Mouse (Mus musculus) CH12.LX (cell line): ENCODE data around the gene A830031A19Rik.

Experiments used
- BHLHE40 ChIP-seq: IDR thresholded peaks from 2 replicates; pipeline ENCODE4 v1.6.1; 2011; ENCODE audit warnings: mild to moderate bottlenecking, low read depth, low read length, improper control_type of control experiment
- CTCF ChIP-seq, 2 experiments: IDR thresholded peaks in 1 of 2; conservative IDR thresholded peaks in 1 of 2; 2 replicates each; pipeline ENCODE4 v1.5.1; 2011 to 2012; ENCODE audit warnings: low read depth in 2 of 2, low read length in 2 of 2, improper control_type of control experiment in 1 of 2, inconsistent platforms in 1 of 2, mild to moderate bottlenecking in 1 of 2, moderate library complexity in 1 of 2
- HCFC1 ChIP-seq: IDR thresholded peaks from 2 replicates; pipeline ENCODE4 v1.6.1; 2012; ENCODE audit warnings: low read depth, mild to moderate bottlenecking, inconsistent platforms, low read length, improper control_type of control experiment
- NRF1 ChIP-seq: IDR thresholded peaks from 2 replicates; pipeline ENCODE4 v1.6.1; 2014; ENCODE audit warnings: low read depth, mild to moderate bottlenecking, inconsistent platforms, low read length, improper control_type of control experiment, moderate library complexity
- POLR2A ChIP-seq: IDR thresholded peaks from 2 replicates; pipeline ENCODE4 v1.6.1; 2011; ENCODE audit warnings: low read depth, mild to moderate bottlenecking, improper control_type of control experiment, low read length
- POLR2AphosphoS2 ChIP-seq: IDR thresholded peaks from 2 replicates; pipeline ENCODE4 v1.6.1; 2011; ENCODE audit warnings: low read depth, low read length, improper control_type of control experiment
- TBP ChIP-seq: conservative IDR thresholded peaks from 2 replicates; pipeline ENCODE4 v1.6.1; 2011; ENCODE audit warnings: low read depth, low read length, improper control_type of control experiment
- TCF12 ChIP-seq: IDR thresholded peaks from 2 replicates; pipeline ENCODE4 v1.6.1; 2014; ENCODE audit warnings: low read depth, mild to moderate bottlenecking, inconsistent platforms, low read length, improper control_type of control experiment

DNA sequence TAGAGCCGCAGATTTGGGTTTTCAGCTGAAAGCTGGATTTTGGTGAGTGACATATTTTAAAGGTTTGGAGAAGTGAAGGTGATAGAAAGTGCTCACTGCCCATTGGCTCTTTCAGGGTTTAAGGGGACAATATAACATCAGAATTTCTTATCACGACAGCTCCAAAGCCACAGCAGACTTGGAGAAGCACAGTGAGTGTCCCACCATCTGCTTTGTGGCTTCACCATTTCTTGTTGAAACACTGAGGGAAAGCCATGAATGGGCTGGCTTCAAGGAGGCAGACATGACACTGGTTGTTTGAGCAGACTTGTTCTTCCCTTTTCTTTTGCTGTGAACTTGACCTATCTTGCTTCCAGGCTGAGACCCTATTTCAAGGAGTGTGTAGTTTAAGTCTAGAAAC lies 49.1 kb upstream of the A830031A19Rik start:
- TF ChIP-seq POLR2AphosphoS2 = no peak
- no peak for TF ChIP-seq CTCF (conservative IDR thresholded peaks at IDR 0.05 in 1 of 2, IDR thresholded peaks at IDR 0.05 in 1 of 2; ENCODE audit: low read depth in 2 of 2, low read length in 2 of 2)
- TF ChIP-seq POLR2A = no peak
- TF ChIP-seq TCF12 = no peak
- no peak for TF ChIP-seq HCFC1
- no peak for TF ChIP-seq BHLHE40
- TF ChIP-seq NRF1 = no peak
- TF ChIP-seq TBP = no peak
